Mouse (Mus musculus): ENCODE data around the gene 1110004F10Rik. TPM values are rescaled to one million over a fixed set of nuclear protein-coding genes. Genes with fewer than 3 reads are reported as not detected.

Gene 1110004F10Rik
- 308 and 317 TPM in 2 replicates for polyA plus RNA-seq (2015; fragmentation: Nextera tagmentation; extraction: Ambion mirVana)

DNA sequence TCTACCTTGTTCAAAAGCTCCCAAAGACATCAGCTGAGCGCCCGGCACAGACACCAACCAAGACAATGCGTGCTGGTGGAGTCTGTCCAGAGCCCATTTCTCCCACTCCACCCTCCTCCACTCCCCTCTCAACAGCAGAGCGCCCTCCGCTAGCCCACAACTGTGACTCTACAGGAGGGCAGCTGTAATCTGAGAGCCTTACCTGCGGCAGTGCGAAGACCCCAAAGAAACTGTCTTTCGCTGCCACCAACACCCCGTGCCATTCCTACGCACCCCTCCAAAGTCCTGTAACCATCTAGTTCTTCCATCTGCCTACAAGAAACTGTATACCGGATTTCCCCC is at the start of gene 1110004F10Rik:
TSS of gene 1110004F10Rik (plus strand) at position 202 of the 342 bp plus-strand sequence.
- Histone ChIP-seq H3K9me3 (no peaks in the 10 kb centered on the region), H3K4me1 (peaks cover 26% of the 10 kb centered on the region), H3K4me2 (peak within 1 kb of the TSS; percentile 99), H3K27ac (peak within 1 kb of the TSS; percentile 85), H3K4me3 (peak within 1 kb of the TSS; percentile 62), H3K27me3 (peaks cover 77% of the 10 kb centered on the region), H3K36me3 (no peaks in the 10 kb centered on the region), H3K9ac (peak within 1 kb of the TSS; percentile 74)
- under 1% methylated on average over 11 of the region's 11 CpGs for WGBS
- ATAC-seq (ENCODE audit: insufficient number of reproducible peaks, insufficient read depth, low FRiP score, low TSS enrichment, low read depth): no peak

DNA sequence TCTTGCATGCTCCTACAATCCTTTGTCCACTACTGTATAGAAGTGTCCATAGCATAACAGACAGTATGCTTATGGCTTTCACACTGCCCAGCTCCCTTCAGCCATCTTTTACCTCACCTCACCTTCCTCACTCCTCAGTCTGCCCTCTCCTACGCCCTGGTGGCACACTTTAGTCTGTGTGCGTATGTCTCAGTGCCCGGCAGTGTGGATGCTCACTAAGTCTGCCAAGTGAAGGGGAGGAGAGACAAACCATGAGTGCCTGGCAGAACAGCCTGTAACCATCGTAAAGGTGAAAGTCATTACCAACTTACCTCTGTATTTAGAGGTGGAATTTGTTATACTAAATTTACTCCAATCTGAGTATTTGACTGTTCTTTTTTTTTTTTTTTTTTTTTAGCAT is 36.5 kb upstream of the 1110004F10Rik start:
- H3K4me3 ChIP-seq: no peak overlapping the region
- no peak overlapping the region for H3K27ac ChIP-seq
- no peaks in the 10 kb centered on the region for H3K9me3 ChIP-seq
- no peaks in the 10 kb centered on the region for H3K36me3 ChIP-seq
- no peak for ATAC-seq (ENCODE audit: insufficient number of reproducible peaks, insufficient read depth, low FRiP score, low TSS enrichment, low read depth)
- no peak overlapping the region for H3K9ac ChIP-seq
- 87% methylated on average over 4 of the region's 4 CpGs for WGBS
- H3K27me3 ChIP-seq: no peaks in the 10 kb centered on the region
- H3K4me2 ChIP-seq: no peak overlapping the region
- no peaks in the 10 kb centered on the region for H3K4me1 ChIP-seq

- 0 out of 2 replicates have a peak overlapping the region, but pooled peaks have one; percentile 90 for H3K27ac ChIP-seq
- peaks cover 41% of the 10 kb centered on the region for H3K4me1 ChIP-seq
- peak overlapping the region; percentile 62 for H3K4me3 ChIP-seq
- peak overlapping the region; percentile 89; the same call in 1 of the 2 replicates for H3K9ac ChIP-seq
- peaks cover 44% of the 10 kb centered on the region for H3K27me3 ChIP-seq
- ATAC-seq (ENCODE audit: insufficient number of reproducible peaks, insufficient read depth, low FRiP score, low TSS enrichment, low read depth): no peak
- H3K4me2 ChIP-seq: peak overlapping the region; percentile 99
- no peaks in the 10 kb centered on the region for H3K9me3 ChIP-seq
- H3K36me3 ChIP-seq: no peaks in the 10 kb centered on the region
- WGBS: 44% methylated on average over 3 of the region's 3 CpGs
These were observed 9.2 kb upstream of the 1110004F10Rik start for GRCm38 (mm10) chr7:116029991-116030390.

GRCm38 (mm10) chr7:116030597-116031387 is 8.4 kb upstream of the 1110004F10Rik start:
- WGBS: 14% methylated on average over 26 of the region's 26 CpGs
- no peaks in the 10 kb centered on the region for H3K36me3 ChIP-seq
- peaks cover 43% of the 10 kb centered on the region for H3K4me1 ChIP-seq
- ATAC-seq (ENCODE audit: insufficient number of reproducible peaks, insufficient read depth, low FRiP score, low TSS enrichment, low read depth): no peak
- H3K4me2 ChIP-seq: peak overlapping the region; percentile 99
- H3K27me3 ChIP-seq: peaks cover 52% of the 10 kb centered on the region
- H3K9ac ChIP-seq: peak overlapping the region; percentile 89
- H3K9me3 ChIP-seq: no peaks in the 10 kb centered on the region
- peak overlapping the region; percentile 90 for H3K27ac ChIP-seq
- peak overlapping the region; percentile 62 for H3K4me3 ChIP-seq

GRCm38 (mm10) chr7:116031388-116031717 is 7.8 kb upstream of the 1110004F10Rik start:
- WGBS: under 1% methylated on average over 14 of the region's 14 CpGs
- H3K36me3 ChIP-seq: no peaks in the 10 kb centered on the region
- H3K9ac ChIP-seq: peak overlapping the region; percentile 89
- peaks cover 43% of the 10 kb centered on the region for H3K4me1 ChIP-seq
- H3K4me3 ChIP-seq: peak overlapping the region; percentile 62
- peaks cover 57% of the 10 kb centered on the region for H3K27me3 ChIP-seq
- H3K27ac ChIP-seq: peak overlapping the region; percentile 90
- no peaks in the 10 kb centered on the region for H3K9me3 ChIP-seq
- ATAC-seq (ENCODE audit: insufficient number of reproducible peaks, insufficient read depth, low FRiP score, low TSS enrichment, low read depth): no peak
- H3K4me2 ChIP-seq: peak overlapping the region; percentile 99

DNA sequence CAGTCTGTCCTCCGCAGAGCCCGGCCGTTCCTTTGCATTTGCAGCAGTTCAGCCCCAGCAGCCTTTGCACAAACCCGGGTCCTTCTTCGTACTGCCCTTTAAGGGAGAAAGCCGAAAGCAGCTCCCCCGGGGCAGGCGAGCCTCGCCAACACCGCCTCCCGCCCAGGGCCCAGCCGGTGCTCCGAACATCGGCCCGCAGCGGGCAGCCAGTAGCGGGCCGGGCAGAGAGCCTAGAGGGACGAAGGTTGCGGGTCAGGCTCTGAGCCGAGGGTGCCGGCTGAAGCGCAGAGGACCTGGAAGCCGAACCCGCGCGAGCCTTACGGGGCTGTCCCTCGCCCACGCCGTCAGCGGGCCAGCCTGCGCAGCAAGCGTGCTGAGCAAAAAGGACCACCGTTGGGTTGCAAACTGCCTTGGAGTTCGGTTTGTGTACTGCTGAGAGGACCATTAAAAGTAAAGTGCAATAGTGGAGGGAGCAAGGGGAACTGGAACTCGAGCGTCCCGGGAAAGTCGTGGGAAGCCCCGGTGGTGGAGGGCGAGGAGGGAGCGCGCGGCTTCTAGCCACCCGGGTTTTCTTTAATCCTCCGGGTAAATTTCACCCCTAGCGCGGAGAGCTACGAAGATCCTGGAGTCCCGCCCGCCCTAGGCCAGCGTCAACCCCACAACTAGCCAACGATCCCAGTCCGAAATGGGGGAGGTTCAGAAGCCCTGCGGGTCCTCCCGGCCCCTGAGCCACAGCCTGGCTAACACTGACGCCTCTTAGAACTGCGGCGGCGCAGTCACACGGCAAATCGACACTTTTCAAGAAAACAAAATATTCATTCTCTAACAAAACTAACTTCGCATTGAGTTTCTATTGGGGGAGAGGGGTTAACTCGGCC is 7.2 kb upstream of the 1110004F10Rik start:
- H3K9me3 ChIP-seq: no peaks in the 10 kb centered on the region
- 0 out of 2 replicates have a peak, but pooled peaks have one; percentile 44 for ATAC-seq (ENCODE audit: insufficient number of reproducible peaks, insufficient read depth, low FRiP score, low TSS enrichment, low read depth)
- under 1% methylated on average over 65 of the region's 65 CpGs for WGBS
- peak overlapping the region; percentile 90 for H3K27ac ChIP-seq
- H3K4me1 ChIP-seq: peaks cover 43% of the 10 kb centered on the region
- H3K9ac ChIP-seq: peak overlapping the region; percentile 89
- H3K27me3 ChIP-seq: peaks cover 63% of the 10 kb centered on the region
- H3K4me3 ChIP-seq: peak overlapping the region; percentile 62
- H3K36me3 ChIP-seq: no peaks in the 10 kb centered on the region
- H3K4me2 ChIP-seq: peak overlapping the region; percentile 99

- H3K27me3 ChIP-seq: peaks cover 69% of the 10 kb centered on the region
- H3K9me3 ChIP-seq: no peaks in the 10 kb centered on the region
- WGBS: 2% methylated on average over 11 of the region's 11 CpGs
- ATAC-seq (ENCODE audit: insufficient number of reproducible peaks, insufficient read depth, low FRiP score, low TSS enrichment, low read depth): 0 out of 2 replicates have a peak, but pooled peaks have one; percentile 35
- H3K9ac ChIP-seq: peak overlapping the region; percentile 89
- no peaks in the 10 kb centered on the region for H3K36me3 ChIP-seq
- H3K4me2 ChIP-seq: peak overlapping the region; percentile 99
- H3K4me1 ChIP-seq: peaks cover 43% of the 10 kb centered on the region
- peak overlapping the region; percentile 94 for H3K27ac ChIP-seq
- H3K4me3 ChIP-seq: peak overlapping the region; percentile 62
These were observed 6.4 kb upstream of the 1110004F10Rik start for GRCm38 (mm10) chr7:116032596-116033307.

GRCm38 (mm10) chr7:116033371-116034241 is 5.6 kb upstream of the 1110004F10Rik start:
- no peak for ATAC-seq (ENCODE audit: insufficient number of reproducible peaks, insufficient read depth, low FRiP score, low TSS enrichment, low read depth)
- Histone ChIP-seq H3K9me3 (no peaks in the 10 kb centered on the region), H3K4me3 (peak overlapping the region; percentile 62), H3K9ac (peak overlapping the region; percentile 82), H3K27ac (peak overlapping the region; percentile 94), H3K36me3 (no peaks in the 10 kb centered on the region), H3K27me3 (peaks cover 78% of the 10 kb centered on the region), H3K4me2 (peak overlapping the region; percentile 99), H3K4me1 (peaks cover 43% of the 10 kb centered on the region)
- WGBS: under 1% methylated on average over 54 of the region's 54 CpGs

GRCm38 (mm10) chr7:116034282-116034758 is 4.9 kb upstream of the 1110004F10Rik start:
- H3K4me2 ChIP-seq: peak overlapping the region; percentile 99
- H3K4me3 ChIP-seq: peak overlapping the region; percentile 62
- H3K27me3 ChIP-seq: peaks cover 84% of the 10 kb centered on the region
- H3K9me3 ChIP-seq: no peaks in the 10 kb centered on the region
- peak overlapping the region; percentile 94 for H3K27ac ChIP-seq
- WGBS: under 1% methylated on average over 25 of the region's 25 CpGs
- H3K9ac ChIP-seq: peak overlapping the region; percentile 82
- H3K4me1 ChIP-seq: peaks cover 46% of the 10 kb centered on the region
- peak; percentile 54; the same call in 1 of the 2 replicates for ATAC-seq (ENCODE audit: insufficient number of reproducible peaks, insufficient read depth, low FRiP score, low TSS enrichment, low read depth)
- H3K36me3 ChIP-seq: no peaks in the 10 kb centered on the region

DNA sequence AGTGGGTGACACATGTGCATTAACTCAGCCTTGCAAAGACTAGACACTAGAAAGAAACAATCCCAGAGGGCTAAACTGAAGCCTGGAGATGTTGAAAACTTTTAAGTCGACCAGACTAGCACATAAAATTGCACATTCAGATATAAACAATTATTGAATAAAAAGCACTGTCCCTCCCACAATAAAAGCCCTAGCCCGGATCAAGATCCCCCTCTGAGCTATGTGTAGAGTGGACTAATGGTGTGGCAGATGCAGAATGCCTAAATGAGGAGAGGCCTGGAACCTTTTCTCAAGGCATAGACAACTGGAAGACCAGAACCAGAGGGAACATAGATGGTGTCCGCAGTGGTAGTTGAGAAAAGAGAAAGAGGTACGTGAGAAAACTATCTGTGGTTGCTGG is 3.7 kb upstream of the 1110004F10Rik start:
- H3K4me3 ChIP-seq: peak overlapping the region; percentile 62
- H3K27me3 ChIP-seq: peaks cover 81% of the 10 kb centered on the region
- H3K9me3 ChIP-seq: no peaks in the 10 kb centered on the region
- no peak for ATAC-seq (ENCODE audit: insufficient number of reproducible peaks, insufficient read depth, low FRiP score, low TSS enrichment, low read depth)
- H3K27ac ChIP-seq: no peak overlapping the region
- H3K4me1 ChIP-seq: peaks cover 46% of the 10 kb centered on the region
- H3K9ac ChIP-seq: peak overlapping the region; percentile 82
- no peaks in the 10 kb centered on the region for H3K36me3 ChIP-seq
- 46% methylated on average over 4 of the region's 4 CpGs for whole genome bisulfite sequencing
- H3K4me2 ChIP-seq: peak overlapping the region; percentile 99

All from embryonic facial prominence, embryonic 13.5 days (tissue).